Mouse (Mus musculus): ENCODE measurements around the gene Sema3f.

Gene Sema3f

GRCm38 (mm10) chr9:107662342-107662741, 47.9 kb downstream of the Sema3f start:
- no peak for DNase-seq (ENCODE audit: low spot score)

- no peak for DNase-seq (ENCODE audit: low spot score)
Measured at GRCm38 (mm10) chr9:107660777-107661176, 49.5 kb downstream of the Sema3f start.

- no peak for DNase-seq (ENCODE audit: low spot score)
Measured at GRCm38 (mm10) chr9:107659961-107660360, 50.3 kb downstream of the Sema3f start.

- DNase-seq (ENCODE audit: low spot score), result no peak
Measured at GRCm38 (mm10) chr9:107659551-107659950, 50.7 kb downstream of the Sema3f start.

- DNase-seq (ENCODE audit: low spot score), result no peak
Measured at GRCm38 (mm10) chr9:107658096-107658495, 52.2 kb downstream of the Sema3f start.

- no peak for DNase-seq (ENCODE audit: low spot score)
Measured at GRCm38 (mm10) chr9:107657144-107657543, 53.1 kb downstream of the Sema3f start.

GRCm38 (mm10) chr9:107654585-107654984, 55.7 kb downstream of the Sema3f start:
- DNase-seq (ENCODE audit: low spot score), result no peak

- DNase-seq (ENCODE audit: low spot score), result no peak
Measured at GRCm38 (mm10) chr9:107653474-107653873, 56.8 kb downstream of the Sema3f start.

GRCm38 (mm10) chr9:107650708-107651481, 59.4 kb downstream of the Sema3f start:
- no peak for DNase-seq (ENCODE audit: low spot score)

- no peak for DNase-seq (ENCODE audit: low spot score)
Measured at GRCm38 (mm10) chr9:107650225-107650624, 60.0 kb downstream of the Sema3f start.

GRCm38 (mm10) chr9:107648767-107649166, 61.5 kb downstream of the Sema3f start:
- no peak for DNase-seq (ENCODE audit: low spot score)

- no peak for DNase-seq (ENCODE audit: low spot score)
Measured at GRCm38 (mm10) chr9:107646975-107647374, 63.3 kb downstream of the Sema3f start.

GRCm38 (mm10) chr9:107645577-107645976, 64.7 kb downstream of the Sema3f start:
- peak; percentile 73 for DNase-seq (ENCODE audit: low spot score)

GRCm38 (mm10) chr9:107645153-107645510, 65.1 kb downstream of the Sema3f start:
- DNase-seq (ENCODE audit: low spot score), result no peak

- DNase-seq (ENCODE audit: low spot score), result peak; percentile 90
Measured at GRCm38 (mm10) chr9:107644495-107645152, 65.7 kb downstream of the Sema3f start.

GRCm38 (mm10) chr9:107643544-107644214, 66.6 kb downstream of the Sema3f start:
- DNase-seq (ENCODE audit: low spot score), result no peak

GRCm38 (mm10) chr9:107641666-107642065, 68.6 kb downstream of the Sema3f start:
- no peak for DNase-seq (ENCODE audit: low spot score)

- peak; percentile 57 for DNase-seq (ENCODE audit: low spot score)
Measured at GRCm38 (mm10) chr9:107640257-107640772, 70.0 kb downstream of the Sema3f start.

- DNase-seq (ENCODE audit: low spot score), result no peak
Measured at GRCm38 (mm10) chr9:107637070-107637469, 73.2 kb downstream of the Sema3f start.

- DNase-seq (ENCODE audit: low spot score), result peak; percentile 92
Measured at GRCm38 (mm10) chr9:107635279-107636028, 74.8 kb downstream of the Sema3f start, which contains the start of gene Gnai2. Gnai2 (minus strand) TSS chr9:107635367.

- DNase-seq (ENCODE audit: low spot score), result no peak
Measured at GRCm38 (mm10) chr9:107634406-107635278, 75.6 kb downstream of the Sema3f start.
